Comparison of ENCODE assay signal across 19 mouse cellular contexts in genomic region chr5:147651233-147651632, GRCm38 (mm10).
"Had no signal": no experiment of that assay in that cellular context is flagged by ENCODE, and none has a peak within 500 bp of the region (broad histone marks: within the 10 kb centered on the region; RNA-seq: fewer than 3 reads in every experiment).

No protein-coding gene starts in this region.

- H3K27me3 ChIP-seq: limb, embryonic 12.5 days; limb, embryonic 15.5 days; lung, embryonic 15.5 days; midbrain, embryonic 13.5 days had no signal

- H3K4me1 ChIP-seq: limb, embryonic 15.5 days; lung, embryonic 15.5 days; midbrain, embryonic 13.5 days had no signal

- H3K27ac ChIP-seq: limb, embryonic 12.5 days; limb, embryonic 15.5 days; liver, embryonic 14.5 days; lung, embryonic 15.5 days; midbrain, embryonic 13.5 days; stomach, postnatal 0 days had no signal

- ATAC-seq: intestine, postnatal 0 days; liver, postnatal 0 days; midbrain, embryonic 13.5 days; midbrain, embryonic 16.5 days had no signal

- DNase-seq: kidney, adult 8-10 months; kidney, postnatal 14 days; kidney, postnatal 4 days; left cerebral cortex, postnatal 4 days; liver, postnatal 0 days; lung, postnatal 10 days; lung, postnatal 4 days; thymus, adult 18-20 months; thymus, postnatal 36 days had no signal

- H3K9me3 ChIP-seq: limb, embryonic 15.5 days; lung, embryonic 15.5 days had no signal

- H3K9ac ChIP-seq: limb, embryonic 12.5 days; limb, embryonic 15.5 days; liver, embryonic 14.5 days; liver, postnatal 0 days; lung, embryonic 15.5 days; midbrain, embryonic 13.5 days had no signal

- H3K36me3 ChIP-seq: limb, embryonic 12.5 days; limb, embryonic 15.5 days; midbrain, embryonic 13.5 days had no signal

- H3K4me3 ChIP-seq: limb, embryonic 12.5 days; limb, embryonic 15.5 days; lung, embryonic 15.5 days; midbrain, embryonic 13.5 days; myocyte had no signal

- H3K4me2 ChIP-seq: limb, embryonic 12.5 days; limb, embryonic 15.5 days; liver, embryonic 11.5 days; lung, embryonic 15.5 days; midbrain, embryonic 13.5 days had no signal
